Mouse (Mus musculus) gastrocnemius, adult 18-20 months (tissue): ENCODE measurements around the gene Ubn1. TPM values are rescaled to one million over a fixed set of nuclear protein-coding genes. Genes with fewer than 3 reads are reported as not detected.

Source experiments
- DNase-seq: peaks from one replicate; pipeline ENCODE4 v3.0.0; 2021; ENCODE audit warnings: low spot score
- long read RNA-seq, 2 experiments: library from polyadenylated mRNA; stranded (forward); transcript quantifications; one replicate each; pipeline ENCODE4 v2.0.0; 2021
- total RNA-seq, 2 experiments: library from RNA; stranded (reverse); gene quantifications; 2 replicates each; pipeline ENCODE4 v1.2.3; 2021

Gene Ubn1
- 10 to 100 TPM; 19.5 to 23.9 TPM for total RNA-seq
- long read RNA-seq, experiment 1, full-length matches to known transcripts: 10 of 23 reads
- long read RNA-seq, experiment 1, partial matches to known transcripts: 11 of 23 reads
- long read RNA-seq, experiment 1, other reads (novel, unspliced or antisense): 2 of 23 reads
- long read RNA-seq, experiment 2, full-length matches to known transcripts: 12 of 18 reads
- long read RNA-seq, experiment 2, partial matches to known transcripts: 5 of 18 reads
- long read RNA-seq, experiment 2, other reads (novel, unspliced or antisense): 1 of 18 reads

- DNase-seq: peak; percentile 99
Measured at GRCm38 (mm10) chr16:5049774-5050234, at the start of gene Ubn1, which contains the start of gene Glyr1. Gene Ubn1, plus strand, starts transcription at chr16:5050057. Gene Glyr1, minus strand, starts transcription at chr16:5049863.

- DNase-seq: no peak
Measured at GRCm38 (mm10) chr16:5000611-5001010, 49.2 kb upstream of the Ubn1 start.

- DNase-seq: no peak
Measured at GRCm38 (mm10) chr16:5007067-5007466, 42.8 kb upstream of the Ubn1 start, which contains the start of gene Smim22. Gene Smim22, plus strand, starts transcription at chr16:5007288.

- DNase-seq: no peak
Measured at GRCm38 (mm10) chr16:5007492-5007891, 42.4 kb upstream of the Ubn1 start.

- no peak for DNase-seq
Measured at GRCm38 (mm10) chr16:5008076-5008475, 41.8 kb upstream of the Ubn1 start.

- DNase-seq: no peak
Measured at GRCm38 (mm10) chr16:5010371-5010935, 39.4 kb upstream of the Ubn1 start.

GRCm38 (mm10) chr16:5011285-5011684 is 38.6 kb upstream of the Ubn1 start:
- DNase-seq: no peak

GRCm38 (mm10) chr16:5012036-5013005 is 37.5 kb upstream of the Ubn1 start:
- DNase-seq: no peak

GRCm38 (mm10) chr16:5013054-5013838 is 36.6 kb upstream of the Ubn1 start, which contains the start of gene Rogdi:
Gene Rogdi, minus strand, starts transcription at chr16:5013553.
- peak; percentile 98 for DNase-seq

GRCm38 (mm10) chr16:5014578-5014977 is 35.3 kb upstream of the Ubn1 start:
- DNase-seq: no peak

- no peak for DNase-seq
Measured at GRCm38 (mm10) chr16:5024021-5024420, 25.8 kb upstream of the Ubn1 start.

GRCm38 (mm10) chr16:5029847-5030246 is 20.0 kb upstream of the Ubn1 start:
- DNase-seq: no peak

- DNase-seq: no peak
Measured at GRCm38 (mm10) chr16:5035591-5035990, 14.3 kb upstream of the Ubn1 start.

GRCm38 (mm10) chr16:5036649-5037234 is 13.1 kb upstream of the Ubn1 start:
- no peak for DNase-seq

GRCm38 (mm10) chr16:5045322-5045721 is 4.5 kb upstream of the Ubn1 start:
- no peak for DNase-seq

GRCm38 (mm10) chr16:5049182-5049773 is 579 bp upstream of the Ubn1 start:
- no peak for DNase-seq

- peak; percentile 76 for DNase-seq
Measured at GRCm38 (mm10) chr16:5050251-5051110, 624 bp downstream of the Ubn1 start.

- DNase-seq: no peak
Measured at GRCm38 (mm10) chr16:5058114-5058513, 8.3 kb downstream of the Ubn1 start.

GRCm38 (mm10) chr16:5063472-5063871 is 13.6 kb downstream of the Ubn1 start:
- no peak for DNase-seq
